In the genomic region with DNA sequence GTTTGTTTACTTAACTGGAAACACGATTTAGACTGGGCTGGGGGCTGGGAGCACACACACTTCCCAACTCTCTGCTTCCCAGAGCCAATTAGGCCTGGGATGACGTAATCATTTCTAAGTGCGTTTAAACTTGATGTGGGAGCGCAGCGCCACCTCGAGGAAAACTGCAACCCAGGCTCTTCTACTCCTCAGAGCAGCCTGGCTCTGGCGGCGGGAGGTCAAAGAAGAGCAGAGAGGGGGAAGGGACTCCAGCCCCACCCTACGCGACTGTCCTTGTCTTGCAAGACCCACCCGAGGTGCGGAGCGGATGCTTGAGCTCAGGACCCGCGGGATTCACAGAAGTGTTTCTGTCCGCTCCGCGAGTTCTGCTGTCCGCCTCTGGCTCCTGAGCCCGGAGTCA, we compare ENCODE assay signal across 8 mouse cellular contexts. TPM values are rescaled to one million over a fixed set of nuclear protein-coding genes. Genes with fewer than 3 reads are reported as not detected.
DNase-seq lines count a peak whose midpoint lies in the region; ATAC-seq and TF ChIP-seq lines count a peak whose summit lies in the region.

No protein-coding gene starts in this region.

- no peaks in the 10 kb centered on the region for H3K79me2 ChIP-seq in macrophage (ENCODE audit: inconsistent target)

- H3K4me2 ChIP-seq in hindbrain, postnatal 0 days (ENCODE audit: low read depth, low read length) = peak overlapping the region; percentile 92

- H3K9me3 ChIP-seq in hindbrain, postnatal 0 days (ENCODE audit: low read length) = no peaks in the 10 kb centered on the region

- TF ChIP-seq CTCF in hindbrain, postnatal 0 days (IDR thresholded peaks at IDR 0.05; ENCODE audit: low read depth) = peak; percentile 92
- TF ChIP-seq CTCF in left cerebral cortex, adult 2 months (IDR thresholded peaks at IDR 0.05) = peak; percentile 93

- WGBS in hindbrain, postnatal 0 days = under 1% methylated on average over 20 of the region's 20 CpGs
- 2% methylated on average over 20 of the region's 20 CpGs for WGBS in macrophage (ENCODE audit: missing documents)

- peak; percentile 89 for ATAC-seq in hindbrain, postnatal 0 days

- H3K9ac ChIP-seq in hindbrain, postnatal 0 days (replicated peaks; ENCODE audit: low read length) = peak overlapping the region; percentile 61

- intact Hi-C loops in left cerebral cortex, adult 2 months (cut with DNase I) = loop anchor here (1.0 to 10.0 kb wide), 6 partner anchors 55 to 393 kb away; a partner anchor contains a TSS

- H3K4me3 ChIP-seq in hindbrain, postnatal 0 days (ENCODE audit: low read length) = peak overlapping the region; percentile 42
- peak overlapping the region; percentile 46 for H3K4me3 ChIP-seq in left cerebral cortex, adult 2 months
- peak overlapping the region; percentile 22; the same call in 1 of the 2 replicates for H3K4me3 ChIP-seq in macrophage (ENCODE audit: inconsistent target)

- H3K27ac ChIP-seq in hindbrain, postnatal 0 days = peak overlapping the region; percentile 64
- peak overlapping the region; percentile 96 for H3K27ac ChIP-seq in left cerebral cortex, adult 2 months
- no peak overlapping the region for H3K27ac ChIP-seq in macrophage

- H3K36me3 ChIP-seq in hindbrain, postnatal 0 days (ENCODE audit: insufficient read depth, low read length) = no peaks in the 10 kb centered on the region
- no peaks in the 10 kb centered on the region for H3K36me3 ChIP-seq in macrophage (ENCODE audit: inconsistent target)

- peaks cover 16% of the 10 kb centered on the region for H3K4me1 ChIP-seq in hindbrain, postnatal 0 days (ENCODE audit: insufficient read depth, low read length)

- no peaks in the 10 kb centered on the region for H3K27me3 ChIP-seq in hindbrain, postnatal 0 days (ENCODE audit: insufficient read depth, low read length)

- DNase-seq in T-cell, adult 2 months (ENCODE audit: low spot score) = peak; percentile 20
- DNase-seq in cerebellum, postnatal 4 days (ENCODE audit: low spot score in 2 of 2) = peak; percentile 77 to 89
- DNase-seq in gastrocnemius, adult 8-10 months (ENCODE audit: low spot score in 2 of 2) = peak; percentile 77 to 82
- DNase-seq in hindbrain, postnatal 0 days (ENCODE audit: low spot score) = peak; percentile 97
- peak; percentile 88 for DNase-seq in left cerebral cortex, adult 2 months (ENCODE audit: extremely low spot score in 1 of 2, low spot score in 2 of 2)
- DNase-seq in retina, postnatal 7 days (ENCODE audit: low read depth, low spot score) = peak; percentile 86
- DNase-seq in urinary bladder, adult 2 months (ENCODE audit: low spot score) = peak; percentile 77

RNA-seq across cellular contexts. Expression of a gene that starts 6.8 kb away (rescaled TPM):
- total RNA-seq in gastrocnemius, adult 8-10 months (2022) = 100 to 1,000 TPM; 128 to 167 (median 156) TPM
- 158 and 165 TPM in 2 replicates for total RNA-seq in hindbrain, postnatal 0 days (2014; rRNA removed)
- polyA plus RNA-seq in hindbrain, postnatal 0 days (2015; fragmentation: Nextera tagmentation; extraction: Ambion mirVana) = 160 and 161 TPM in 2 replicates
- total RNA-seq in left cerebral cortex, adult 2 months (2021) = 100 to 1,000 TPM; 172 to 174 TPM
- total RNA-seq in macrophage (2018; cell fraction: chromatin; rRNA removed) = 1 to 10 TPM in 5 of 26 experiments, under 1 TPM in 8, not detected in 13; 0.42 to 4.5 (median 0.89) TPM
- total RNA-seq in macrophage (2018; cell fraction: cytosol; rRNA removed) = 1 to 10 TPM in 5 of 26 experiments, under 1 TPM in 21; 0.17 to 1.5 (median 0.62) TPM
- 1 to 10 TPM in 7 of 26 experiments, under 1 TPM in 15, not detected in 4; 0.39 to 2.6 (median 0.90) TPM for total RNA-seq in macrophage (2018; cell fraction: nucleus; rRNA removed)
- 0.16 to 1.4 TPM (median 0.23 TPM) in 3 replicates for polyA plus RNA-seq in macrophage (2018)
- polyA plus RNA-seq in urinary bladder, adult 2 months (2012; rRNA removed) = 16.8 and 17.7 TPM in 2 replicates

RNA-seq across cellular contexts. Expression of a gene that starts 43.6 kb away (rescaled TPM):
- total RNA-seq in gastrocnemius, adult 8-10 months (2022) = 1 to 10 TPM; 2.9 to 4.8 (median 3.5) TPM
- total RNA-seq in hindbrain, postnatal 0 days (2014; rRNA removed) = 0.47 TPM in 1 of 2 replicates, not detected in the other
- 0.24 and 0.38 TPM in 2 replicates for polyA plus RNA-seq in hindbrain, postnatal 0 days (2015; fragmentation: Nextera tagmentation; extraction: Ambion mirVana)
- 1 to 10 TPM; 1.0 to 1.1 TPM for total RNA-seq in left cerebral cortex, adult 2 months (2021)
- under 1 TPM in 1 of 26 experiments, not detected in 25; 0.76 TPM for total RNA-seq in macrophage (2018; cell fraction: chromatin; rRNA removed)
- total RNA-seq in macrophage (2018; cell fraction: cytosol; rRNA removed) = not detected
- total RNA-seq in macrophage (2018; cell fraction: nucleus; rRNA removed) = under 1 TPM in 1 of 26 experiments, not detected in 25; 0.21 TPM
- polyA plus RNA-seq in macrophage (2018) = not detected in 3 replicates
- 146 and 250 TPM in 2 replicates for polyA plus RNA-seq in urinary bladder, adult 2 months (2012; rRNA removed)

RNA-seq across cellular contexts. Expression of a gene that starts 54.7 kb away (rescaled TPM):
- 100 to 1,000 TPM; 246 to 345 (median 298) TPM for total RNA-seq in gastrocnemius, adult 8-10 months (2022)
- total RNA-seq in hindbrain, postnatal 0 days (2014; rRNA removed) = 13.5 and 45.2 TPM in 2 replicates
- 201 and 205 TPM in 2 replicates for polyA plus RNA-seq in hindbrain, postnatal 0 days (2015; fragmentation: Nextera tagmentation; extraction: Ambion mirVana)
- total RNA-seq in left cerebral cortex, adult 2 months (2021) = 100 to 1,000 TPM; 158 to 181 TPM
- total RNA-seq in macrophage (2018; cell fraction: chromatin; rRNA removed) = 10 to 100 TPM in 17 of 26 experiments, 1 to 10 TPM in 9; 4.1 to 20.1 (median 14.3) TPM
- 10 to 100 TPM; 38.3 to 92.5 (median 59.6) TPM for total RNA-seq in macrophage (2018; cell fraction: cytosol; rRNA removed)
- total RNA-seq in macrophage (2018; cell fraction: nucleus; rRNA removed) = 10 to 100 TPM in 18 of 26 experiments, 1 to 10 TPM in 8; 5.2 to 34.8 (median 14.0) TPM
- 30.4 to 76.6 TPM (median 32.5 TPM) in 3 replicates for polyA plus RNA-seq in macrophage (2018)
- polyA plus RNA-seq in urinary bladder, adult 2 months (2012; rRNA removed) = 80.8 and 92.8 TPM in 2 replicates

Comparison
In these comparisons a context has a peak if more than half of its experiments do, and no peak if none do; other contexts are left out.
1. DNase-seq: peak in every context shown above with its lines; median percentile 97 in hindbrain, postnatal 0 days; 88 in left cerebral cortex, adult 2 months; 86 in retina, postnatal 7 days; 83 in cerebellum, postnatal 4 days; 80 in gastrocnemius, adult 8-10 months; 77 in urinary bladder, adult 2 months; 20 in T-cell, adult 2 months.